Mouse (Mus musculus) retina, postnatal 7 days (tissue): ENCODE measurements around the gene Mettl9.
"Not testable (repeated sequence)": the region's sequence is repeated elsewhere in the genome, so short reads cannot be mapped to it uniquely, and the experiment has no call there.

ENCODE experiments used
- DNase-seq: peaks from one replicate; pipeline ENCODE4 v3.0.0-alpha.2; 2012; ENCODE audit warnings: low read depth, low spot score

The Mettl9 gene

DNA sequence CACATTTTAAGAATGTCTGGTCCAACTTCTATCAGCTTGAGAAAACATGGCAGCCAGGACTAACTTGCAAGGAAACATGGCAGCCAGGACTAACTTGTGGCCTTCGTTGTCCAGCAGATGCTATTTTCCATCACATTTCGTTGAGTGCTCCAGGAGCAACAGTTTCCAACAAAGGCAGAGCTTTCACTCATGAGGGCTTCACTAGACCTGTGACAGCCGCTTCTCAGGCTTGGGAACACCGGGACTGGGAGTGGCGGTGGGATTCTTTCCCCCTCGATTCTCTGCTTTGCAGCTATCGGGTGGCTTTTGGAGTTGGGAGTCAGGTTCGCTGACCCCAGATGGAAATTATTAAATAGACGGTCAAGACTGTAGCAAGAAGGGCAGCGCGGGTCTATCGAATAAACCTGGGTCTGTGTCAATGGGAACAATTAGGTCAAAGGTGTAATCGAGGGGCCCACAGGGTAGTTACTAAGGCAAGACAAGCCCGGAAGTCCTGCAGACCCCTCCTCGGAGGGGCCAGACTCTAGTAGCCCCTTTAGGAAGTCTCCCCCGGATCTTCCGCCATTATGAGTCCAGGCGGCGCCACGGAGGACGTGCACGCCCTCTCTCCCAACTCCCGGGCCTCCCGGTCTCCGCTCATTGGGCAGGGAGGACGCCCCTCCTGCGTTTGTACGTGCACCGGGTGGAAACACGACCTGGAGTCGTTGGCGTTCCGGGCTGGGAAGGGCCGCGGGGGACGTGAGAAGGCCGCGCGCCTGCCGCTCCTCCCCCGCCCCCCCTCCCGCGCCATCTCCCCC lies at the start of gene Mettl9:
Gene Mettl9 (plus strand): TSS at position 590 of the 797 bp plus-strand sequence.
- DNase-seq: peak; percentile 96

- DNase-seq: no peak
Measured at GRCm38 (mm10) chr7:120991191-120991590, 43.1 kb upstream of the Mettl9 start.

GRCm38 (mm10) chr7:120999021-120999530 lies 35.2 kb upstream of the Mettl9 start:
- DNase-seq: no peak

GRCm38 (mm10) chr7:121000065-121000822 lies 34.0 kb upstream of the Mettl9 start:
- no peak for DNase-seq

DNA sequence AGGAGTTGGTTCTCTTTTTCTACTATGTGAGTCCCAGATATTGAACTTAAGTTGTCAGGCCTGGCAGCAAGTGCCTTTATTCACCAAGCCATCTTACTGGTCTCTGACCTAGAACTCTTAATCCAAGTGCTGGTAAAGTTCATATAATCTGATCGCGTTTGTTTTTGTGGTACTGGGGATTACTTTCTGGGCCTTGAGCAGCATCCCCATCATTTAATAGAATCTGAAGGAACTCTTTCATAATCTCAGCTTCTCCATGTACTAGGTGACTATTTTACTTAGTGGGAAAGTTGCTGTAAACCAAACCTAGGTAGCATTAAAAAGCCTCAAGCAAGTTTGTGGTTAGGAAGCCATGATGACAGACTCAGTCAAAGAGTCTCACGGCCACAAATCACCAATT lies 32.4 kb upstream of the Mettl9 start:
- DNase-seq: no peak

GRCm38 (mm10) chr7:121002407-121002928 lies 31.8 kb upstream of the Mettl9 start:
- DNase-seq: no peak

GRCm38 (mm10) chr7:121003793-121004418 lies 30.3 kb upstream of the Mettl9 start:
- DNase-seq: no peak

DNA sequence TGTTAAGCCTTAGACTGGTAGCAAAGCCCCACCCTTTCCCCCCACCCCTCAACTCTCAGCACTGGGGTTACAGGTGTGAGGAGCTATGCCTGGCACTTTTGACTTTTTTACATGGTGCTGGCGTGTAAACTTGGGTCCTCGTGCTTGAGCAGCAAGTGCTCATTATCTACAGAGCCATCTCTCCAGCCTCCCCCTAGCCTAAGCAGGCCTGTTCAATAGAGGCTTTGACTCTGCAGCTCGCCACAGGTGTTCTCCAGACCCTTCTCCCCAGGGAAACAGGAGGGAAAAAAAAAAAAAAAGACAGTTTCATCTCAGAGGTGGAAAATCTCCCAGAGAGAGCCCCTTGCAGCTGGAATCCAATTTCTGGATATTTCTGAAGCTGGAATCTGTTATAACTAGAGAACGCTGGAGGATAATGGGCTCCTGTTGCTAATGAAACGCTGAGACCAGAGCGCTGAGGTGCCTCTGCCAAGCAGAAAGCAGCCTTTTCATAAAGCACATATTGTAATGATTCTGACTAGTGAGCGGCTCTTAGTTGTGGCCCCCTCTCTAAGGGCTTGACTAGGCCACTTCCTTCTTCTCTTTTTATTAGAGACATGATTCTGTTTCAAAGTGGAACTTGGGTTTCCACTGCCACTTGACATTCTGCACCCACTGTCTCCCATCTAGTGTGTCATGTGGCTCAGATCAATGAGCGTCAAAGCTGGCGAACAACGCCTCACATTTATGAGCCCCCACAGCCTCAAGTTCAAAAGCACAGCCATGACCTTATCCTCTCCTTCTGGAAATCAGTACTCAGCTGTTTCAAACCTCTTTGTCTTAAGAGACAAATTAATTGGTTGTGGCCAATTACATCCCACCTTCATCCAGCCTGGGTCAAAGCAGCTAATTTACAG lies 22.2 kb upstream of the Mettl9 start:
- no peak for DNase-seq

DNA sequence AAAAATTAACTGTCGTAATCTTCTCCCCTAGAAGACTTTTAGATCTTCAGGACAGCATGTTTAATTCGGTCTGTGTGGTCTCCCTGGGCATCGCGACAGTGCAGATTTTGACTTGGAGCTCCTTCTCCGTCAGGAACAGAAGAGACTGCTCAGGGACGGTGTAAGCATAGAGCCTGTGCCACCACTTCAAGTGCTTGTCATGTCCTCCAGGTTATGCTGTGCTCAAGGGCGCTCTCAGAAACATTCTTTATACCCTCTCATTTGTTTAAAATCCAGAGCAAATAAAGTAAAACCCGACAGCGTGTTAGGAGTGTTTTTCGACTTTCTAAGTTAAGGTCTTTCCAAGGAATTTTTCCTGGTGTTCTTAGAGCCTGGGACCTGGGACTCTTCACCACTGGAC lies 19.8 kb upstream of the Mettl9 start:
- no peak for DNase-seq

DNA sequence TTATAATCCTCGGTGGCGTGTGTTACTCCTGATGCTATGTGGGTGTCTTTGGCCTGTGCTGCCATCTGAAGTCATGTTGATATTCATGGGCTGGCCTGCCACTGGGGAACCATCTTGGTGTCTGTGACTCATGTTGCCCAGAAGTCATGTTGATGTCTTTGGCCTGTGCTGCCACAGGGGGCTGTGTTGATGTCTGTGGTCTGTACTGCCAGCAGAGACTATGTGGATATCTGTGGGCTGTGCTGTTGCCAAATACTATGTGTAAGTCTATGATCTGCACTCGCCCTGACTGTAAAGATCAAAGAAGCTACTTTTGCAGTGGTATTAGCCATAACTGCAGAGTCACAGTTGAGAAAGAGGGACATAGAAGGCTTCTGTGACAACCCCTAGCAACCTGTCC lies 15.5 kb upstream of the Mettl9 start:
- no peak for DNase-seq

GRCm38 (mm10) chr7:121020277-121020676 lies 14.0 kb upstream of the Mettl9 start:
- no peak for DNase-seq

DNA sequence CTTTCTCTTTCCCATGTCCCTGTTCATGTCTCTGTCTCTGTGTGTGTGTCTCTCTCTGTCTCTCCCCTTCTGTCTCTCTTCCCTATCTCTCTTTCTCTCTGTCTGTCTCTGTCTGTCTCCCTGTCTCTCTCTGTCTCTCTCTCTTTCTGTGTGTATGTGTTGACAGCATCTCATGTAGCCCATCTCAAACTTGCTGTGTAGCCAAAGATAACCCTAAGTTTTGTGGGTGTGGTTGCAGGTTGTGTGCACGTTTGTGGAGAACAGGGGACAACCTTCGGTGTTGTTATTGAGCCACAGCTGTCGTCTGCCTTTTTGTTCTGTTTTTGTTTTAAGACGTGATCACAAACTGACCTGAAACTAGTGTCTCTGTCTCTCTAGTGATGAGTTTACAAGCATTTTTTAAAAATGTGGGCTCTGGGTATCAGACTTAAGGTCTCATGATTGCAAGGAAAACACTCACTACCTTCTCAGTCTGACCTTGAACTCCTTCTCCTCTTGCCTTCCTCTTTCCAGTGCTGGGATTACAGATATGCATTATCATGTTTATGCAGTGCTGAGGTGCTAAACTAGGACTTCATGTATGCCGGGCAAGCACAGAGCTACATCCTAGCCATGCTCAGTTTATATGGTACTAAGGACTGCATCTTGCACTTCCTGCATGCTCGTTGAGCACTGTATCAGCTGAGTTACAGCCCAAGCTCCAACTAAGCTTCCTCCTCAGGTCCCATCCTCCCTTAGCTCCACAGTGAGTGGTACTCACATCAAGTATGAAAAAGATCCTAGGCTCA lies 8.8 kb upstream of the Mettl9 start:
- no peak for DNase-seq

GRCm38 (mm10) chr7:121026300-121026699 lies 7.9 kb upstream of the Mettl9 start:
- DNase-seq: no peak

GRCm38 (mm10) chr7:121029947-121030346 lies 4.3 kb upstream of the Mettl9 start:
- not testable (repeated sequence) for DNase-seq

DNA sequence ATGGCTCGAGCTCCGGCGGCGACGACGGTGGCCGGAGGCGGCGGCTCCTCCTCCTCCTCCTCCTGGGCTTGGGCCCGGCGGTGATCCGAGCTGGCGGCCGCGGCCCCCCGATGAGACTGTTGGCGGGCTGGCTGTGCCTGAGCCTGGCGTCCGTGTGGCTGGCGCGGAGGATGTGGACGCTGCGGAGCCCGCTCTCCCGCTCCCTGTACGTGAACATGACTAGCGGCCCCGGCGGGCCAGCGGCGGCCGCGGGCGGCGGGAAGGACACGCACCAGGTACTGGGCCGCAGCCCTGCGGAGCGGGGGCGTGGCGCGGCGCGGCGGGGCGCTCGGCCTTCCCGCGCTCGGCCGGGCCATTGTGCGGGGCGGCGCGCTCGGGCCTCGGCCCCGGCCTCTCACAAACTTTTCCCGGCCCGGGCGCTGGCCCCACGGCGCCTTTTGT lies 476 bp downstream of the Mettl9 start:
- DNase-seq: no peak

DNA sequence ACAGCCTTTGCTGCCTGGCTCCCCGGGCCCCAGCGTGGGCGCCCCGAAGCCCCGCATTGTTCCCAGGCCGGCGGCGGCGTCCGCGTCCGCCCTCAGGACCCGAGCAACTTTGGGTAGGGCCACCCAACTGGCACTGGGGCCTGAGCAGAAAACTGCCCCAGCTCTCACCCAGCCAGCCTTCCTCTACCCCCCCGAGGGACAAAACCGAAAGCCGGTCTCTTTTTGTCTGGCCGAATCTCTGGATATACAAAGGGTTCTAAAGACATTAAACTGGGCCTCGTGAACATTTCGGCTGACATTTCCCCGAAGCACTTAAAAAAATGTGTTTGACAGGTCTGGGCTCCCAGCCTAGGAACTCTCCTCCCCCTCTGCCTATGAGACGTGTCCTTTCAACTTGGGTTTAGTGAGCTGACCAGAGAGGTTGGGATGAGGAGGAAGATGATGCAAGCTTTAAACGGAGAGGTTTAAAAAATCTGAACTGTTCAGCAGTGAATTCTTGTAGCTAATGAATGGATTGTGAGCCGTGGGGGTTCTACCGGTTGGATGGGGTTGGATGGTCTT lies 996 bp downstream of the Mettl9 start:
- DNase-seq: no peak

DNA sequence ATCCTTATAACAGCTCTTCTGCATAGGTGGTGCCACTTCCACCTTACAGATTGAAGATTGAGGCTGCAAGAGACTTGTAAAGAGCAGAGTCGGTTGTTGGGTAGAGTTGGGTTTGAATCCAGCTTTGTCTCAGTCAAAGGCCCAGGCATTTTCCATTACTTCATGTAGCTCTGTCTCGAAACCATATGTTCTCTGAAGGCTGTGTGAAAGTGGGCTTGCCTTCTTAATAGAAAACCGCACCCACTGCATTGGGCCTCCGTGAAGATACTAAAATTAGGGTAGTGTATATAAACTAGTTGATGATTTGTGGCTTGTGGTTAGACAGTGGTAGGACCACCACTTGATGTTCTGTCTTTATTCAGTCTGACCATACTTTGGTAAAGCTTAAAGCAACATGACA lies 6.3 kb downstream of the Mettl9 start:
- DNase-seq: no peak

DNA sequence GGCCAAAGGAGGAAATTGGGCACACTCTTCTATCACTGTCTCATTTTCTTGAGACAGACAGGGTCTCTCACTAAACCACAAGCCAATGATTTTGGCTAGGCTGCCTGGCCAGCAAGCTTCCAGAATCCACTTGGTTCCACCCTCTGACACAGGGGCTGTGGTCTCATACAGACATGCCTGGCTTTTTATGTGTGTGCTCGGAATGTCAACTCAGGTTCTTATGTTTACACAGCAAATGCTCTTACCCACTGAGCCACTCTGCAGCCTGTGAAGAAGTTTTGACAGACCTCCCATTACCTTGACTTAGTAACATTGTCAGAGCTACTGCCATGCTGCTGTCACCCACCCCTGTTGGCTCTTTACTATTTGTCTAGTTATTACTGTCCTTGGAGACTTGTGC lies 7.7 kb downstream of the Mettl9 start:
- DNase-seq: no peak

DNA sequence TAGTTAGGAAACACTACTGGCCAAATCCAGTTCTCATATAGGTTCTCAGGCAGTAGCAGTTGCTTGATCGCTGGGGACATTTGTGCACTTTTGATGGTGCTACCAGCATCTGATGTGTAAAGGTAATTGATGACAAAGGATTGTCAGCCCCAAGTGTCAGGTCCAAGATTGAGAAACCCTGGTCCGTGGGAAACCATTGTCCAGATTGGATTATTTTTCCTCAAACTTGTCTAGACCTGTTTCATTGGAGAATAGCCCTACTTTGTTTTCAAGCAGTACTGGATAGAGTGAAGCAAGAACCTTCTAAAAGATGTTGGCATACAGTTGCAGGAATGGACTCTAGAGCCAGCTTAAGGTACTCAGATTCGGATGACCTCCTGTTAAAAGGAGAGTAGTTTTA lies 8.8 kb downstream of the Mettl9 start:
- no peak for DNase-seq

DNA sequence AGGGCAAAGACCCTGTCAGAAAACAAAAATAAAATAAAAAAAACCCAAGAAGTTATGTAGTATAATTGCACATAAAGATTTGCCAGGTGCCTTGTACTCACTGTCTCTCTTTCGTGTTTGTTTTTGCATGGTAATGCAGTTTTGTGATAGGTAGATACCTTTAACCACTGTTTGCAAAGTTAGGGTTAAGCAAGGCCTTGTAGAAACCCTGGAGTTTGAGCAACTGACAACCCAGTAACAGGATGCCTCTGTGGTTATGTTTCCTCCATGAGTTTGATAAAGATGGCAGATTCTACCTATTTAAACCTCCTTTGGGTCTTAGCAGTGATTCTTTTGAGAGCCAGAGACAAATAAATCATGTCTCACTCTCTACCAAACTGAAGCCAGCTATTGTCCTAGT lies 9.3 kb downstream of the Mettl9 start:
- DNase-seq: no peak
